Mouse (Mus musculus): ENCODE data around the gene Nrg3. TPM values are rescaled to one million over a fixed set of nuclear protein-coding genes. Genes with fewer than 3 reads are reported as not detected.

Nrg3 gene
- polyA plus RNA-seq, 1 experiment from 2014 or later, result 0.70 TPM

- no peak overlapping the region for H3K27ac ChIP-seq (replicated peaks; ENCODE audit: low read depth, low read length)
- no peaks in the 10 kb centered on the region for H3K4me1 ChIP-seq (ENCODE audit: control insufficient read depth, insufficient read depth, low read length)
- H3K9me3 ChIP-seq (replicated peaks; ENCODE audit: control insufficient read depth, low read length), result no peaks in the 10 kb centered on the region
- no peak for DNase-seq (ENCODE audit: low spot score)
- no peak overlapping the region for H3K9ac ChIP-seq (replicated peaks; ENCODE audit: low read length)
- no peak overlapping the region for H3K4me2 ChIP-seq (ENCODE audit: low read depth, low read length)
- no peaks in the 10 kb centered on the region for H3K27me3 ChIP-seq (ENCODE audit: control insufficient read depth, insufficient read depth, low read length)
- no peak for ATAC-seq (replicated peaks; ENCODE audit: insufficient number of reproducible peaks, low FRiP score, low TSS enrichment, low read depth)
- no peak overlapping the region for H3K4me3 ChIP-seq (ENCODE audit: low read depth, low read length)
- H3K36me3 ChIP-seq (replicated peaks; ENCODE audit: control insufficient read depth, insufficient read depth, low read depth, low read length), result no peaks in the 10 kb centered on the region
- 76% methylated on average over 1 of the region's 1 CpGs for WGBS
These were observed 377.7 kb downstream of the Nrg3 start for GRCm38 (mm10) chr14:39095219-39095618.

- 70% methylated on average over 1 of the region's 1 CpGs for WGBS
- Histone ChIP-seq H3K9ac (replicated peaks; ENCODE audit: low read length) (no peak overlapping the region), H3K27me3 (ENCODE audit: control insufficient read depth, insufficient read depth, low read length) (no peaks in the 10 kb centered on the region), H3K36me3 (replicated peaks; ENCODE audit: control insufficient read depth, insufficient read depth, low read depth, low read length) (no peaks in the 10 kb centered on the region), H3K4me1 (ENCODE audit: control insufficient read depth, insufficient read depth, low read length) (no peaks in the 10 kb centered on the region), H3K9me3 (replicated peaks; ENCODE audit: control insufficient read depth, low read length) (no peaks in the 10 kb centered on the region), H3K27ac (replicated peaks; ENCODE audit: low read depth, low read length) (no peak overlapping the region), H3K4me2 (ENCODE audit: low read depth, low read length) (no peak overlapping the region), H3K4me3 (ENCODE audit: low read depth, low read length) (no peak overlapping the region)
- DNase-seq (ENCODE audit: low spot score) (no peak), ATAC-seq (replicated peaks; ENCODE audit: insufficient number of reproducible peaks, low FRiP score, low TSS enrichment, low read depth) (no peak)
These were observed 393.4 kb downstream of the Nrg3 start for GRCm38 (mm10) chr14:39079461-39079860.

- H3K4me1 ChIP-seq (ENCODE audit: control insufficient read depth, insufficient read depth, low read length), result no peaks in the 10 kb centered on the region
- H3K4me3 ChIP-seq (ENCODE audit: low read depth, low read length), result no peak overlapping the region
- no peak overlapping the region for H3K4me2 ChIP-seq (ENCODE audit: low read depth, low read length)
- H3K27ac ChIP-seq (replicated peaks; ENCODE audit: low read depth, low read length), result no peak overlapping the region
- ATAC-seq (replicated peaks; ENCODE audit: insufficient number of reproducible peaks, low FRiP score, low TSS enrichment, low read depth) (no peak), DNase-seq (ENCODE audit: low spot score) (no peak)
- whole genome bisulfite sequencing, result 92% methylated on average over 2 of the region's 2 CpGs
- no peaks in the 10 kb centered on the region for H3K9me3 ChIP-seq (replicated peaks; ENCODE audit: control insufficient read depth, low read length)
- no peaks in the 10 kb centered on the region for H3K27me3 ChIP-seq (ENCODE audit: control insufficient read depth, insufficient read depth, low read length)
- no peak overlapping the region for H3K9ac ChIP-seq (replicated peaks; ENCODE audit: low read length)
- no peaks in the 10 kb centered on the region for H3K36me3 ChIP-seq (replicated peaks; ENCODE audit: control insufficient read depth, insufficient read depth, low read depth, low read length)
These were observed 421.3 kb downstream of the Nrg3 start for GRCm38 (mm10) chr14:39051542-39051941.

GRCm38 (mm10) chr14:39049021-39049420 is 423.9 kb downstream of the Nrg3 start:
- DNase-seq (ENCODE audit: low spot score), result no peak
- WGBS, result 63% methylated on average over 2 of the region's 2 CpGs
- Histone ChIP-seq H3K4me1 (ENCODE audit: control insufficient read depth, insufficient read depth, low read length) (no peaks in the 10 kb centered on the region), H3K9me3 (replicated peaks; ENCODE audit: control insufficient read depth, low read length) (no peaks in the 10 kb centered on the region), H3K9ac (replicated peaks; ENCODE audit: low read length) (no peak overlapping the region), H3K4me3 (ENCODE audit: low read depth, low read length) (no peak overlapping the region), H3K36me3 (replicated peaks; ENCODE audit: control insufficient read depth, insufficient read depth, low read depth, low read length) (no peaks in the 10 kb centered on the region), H3K27ac (replicated peaks; ENCODE audit: low read depth, low read length) (no peak overlapping the region), H3K27me3 (ENCODE audit: control insufficient read depth, insufficient read depth, low read length) (no peaks in the 10 kb centered on the region), H3K4me2 (ENCODE audit: low read depth, low read length) (no peak overlapping the region)
- no peak for ATAC-seq (replicated peaks; ENCODE audit: insufficient number of reproducible peaks, low FRiP score, low TSS enrichment, low read depth)

- no peak overlapping the region for H3K9ac ChIP-seq (replicated peaks; ENCODE audit: low read length)
- H3K4me1 ChIP-seq (ENCODE audit: control insufficient read depth, insufficient read depth, low read length), result no peaks in the 10 kb centered on the region
- H3K9me3 ChIP-seq (replicated peaks; ENCODE audit: control insufficient read depth, low read length), result no peaks in the 10 kb centered on the region
- no peak overlapping the region for H3K4me3 ChIP-seq (ENCODE audit: low read depth, low read length)
- no peak overlapping the region for H3K27ac ChIP-seq (replicated peaks; ENCODE audit: low read depth, low read length)
- ATAC-seq (replicated peaks; ENCODE audit: insufficient number of reproducible peaks, low FRiP score, low TSS enrichment, low read depth) (no peak), DNase-seq (ENCODE audit: low spot score) (no peak)
- WGBS, result 79% methylated on average over 1 of the region's 1 CpGs
- H3K27me3 ChIP-seq (ENCODE audit: control insufficient read depth, insufficient read depth, low read length), result no peaks in the 10 kb centered on the region
- no peak overlapping the region for H3K4me2 ChIP-seq (ENCODE audit: low read depth, low read length)
- H3K36me3 ChIP-seq (replicated peaks; ENCODE audit: control insufficient read depth, insufficient read depth, low read depth, low read length), result no peaks in the 10 kb centered on the region
These were observed 428.6 kb downstream of the Nrg3 start for GRCm38 (mm10) chr14:39044290-39044689.

GRCm38 (mm10) chr14:39043793-39044192 is 429.1 kb downstream of the Nrg3 start:
- 71% methylated on average over 3 of the region's 3 CpGs for WGBS
- Histone ChIP-seq H3K4me1 (ENCODE audit: control insufficient read depth, insufficient read depth, low read length) (no peaks in the 10 kb centered on the region), H3K9ac (replicated peaks; ENCODE audit: low read length) (no peak overlapping the region), H3K36me3 (replicated peaks; ENCODE audit: control insufficient read depth, insufficient read depth, low read depth, low read length) (no peaks in the 10 kb centered on the region), H3K27ac (replicated peaks; ENCODE audit: low read depth, low read length) (no peak overlapping the region), H3K27me3 (ENCODE audit: control insufficient read depth, insufficient read depth, low read length) (no peaks in the 10 kb centered on the region), H3K9me3 (replicated peaks; ENCODE audit: control insufficient read depth, low read length) (no peaks in the 10 kb centered on the region), H3K4me2 (ENCODE audit: low read depth, low read length) (no peak overlapping the region), H3K4me3 (ENCODE audit: low read depth, low read length) (no peak overlapping the region)
- no peak for ATAC-seq (replicated peaks; ENCODE audit: insufficient number of reproducible peaks, low FRiP score, low TSS enrichment, low read depth)
- DNase-seq (ENCODE audit: low spot score), result no peak

GRCm38 (mm10) chr14:39043384-39043783 is 429.5 kb downstream of the Nrg3 start:
- Histone ChIP-seq H3K4me1 (ENCODE audit: control insufficient read depth, insufficient read depth, low read length) (no peaks in the 10 kb centered on the region), H3K9ac (replicated peaks; ENCODE audit: low read length) (no peak overlapping the region), H3K36me3 (replicated peaks; ENCODE audit: control insufficient read depth, insufficient read depth, low read depth, low read length) (no peaks in the 10 kb centered on the region), H3K27ac (replicated peaks; ENCODE audit: low read depth, low read length) (no peak overlapping the region), H3K9me3 (replicated peaks; ENCODE audit: control insufficient read depth, low read length) (no peaks in the 10 kb centered on the region), H3K27me3 (ENCODE audit: control insufficient read depth, insufficient read depth, low read length) (no peaks in the 10 kb centered on the region), H3K4me3 (ENCODE audit: low read depth, low read length) (no peak overlapping the region), H3K4me2 (ENCODE audit: low read depth, low read length) (no peak overlapping the region)
- WGBS, result 70% methylated on average over 5 of the region's 5 CpGs
- ATAC-seq (replicated peaks; ENCODE audit: insufficient number of reproducible peaks, low FRiP score, low TSS enrichment, low read depth) (no peak), DNase-seq (ENCODE audit: low spot score) (no peak)

- H3K27me3 ChIP-seq (ENCODE audit: control insufficient read depth, insufficient read depth, low read length), result no peaks in the 10 kb centered on the region
- no peaks in the 10 kb centered on the region for H3K4me1 ChIP-seq (ENCODE audit: control insufficient read depth, insufficient read depth, low read length)
- no peak overlapping the region for H3K27ac ChIP-seq (replicated peaks; ENCODE audit: low read depth, low read length)
- H3K9ac ChIP-seq (replicated peaks; ENCODE audit: low read length), result no peak overlapping the region
- DNase-seq (ENCODE audit: low spot score) (no peak), ATAC-seq (replicated peaks; ENCODE audit: insufficient number of reproducible peaks, low FRiP score, low TSS enrichment, low read depth) (no peak)
- no peak overlapping the region for H3K4me2 ChIP-seq (ENCODE audit: low read depth, low read length)
- H3K36me3 ChIP-seq (replicated peaks; ENCODE audit: control insufficient read depth, insufficient read depth, low read depth, low read length), result no peaks in the 10 kb centered on the region
- H3K9me3 ChIP-seq (replicated peaks; ENCODE audit: control insufficient read depth, low read length), result no peaks in the 10 kb centered on the region
- no peak overlapping the region for H3K4me3 ChIP-seq (ENCODE audit: low read depth, low read length)
- 95% methylated on average over 1 of the region's 1 CpGs for WGBS
These were observed 433.8 kb downstream of the Nrg3 start for GRCm38 (mm10) chr14:39039046-39039445.
